Mouse (Mus musculus) spleen, adult 2 months (tissue): ENCODE measurements around the gene Kcnj11. TPM values are rescaled to one million over a fixed set of nuclear protein-coding genes. Genes with fewer than 3 reads are reported as not detected.

Experiments used
- DNase-seq, 2 experiments: peaks; one replicate each; pipeline versions ENCODE4 v3.0.0 to v3.0.0-alpha.2; 2012 to 2021; ENCODE audit warnings: low spot score in 2 of 2, low read depth in 1 of 2
- H3K27ac ChIP-seq: fragments of 200-500 bp; 2 replicates; pipeline ENCODE4 v1.5.1; 2012; ENCODE audit warnings: low read length, inconsistent platforms; ENCODE audit not compliant: insufficient read depth
- H3K27me3 ChIP-seq: fragments of 200-500 bp; 2 replicates; pipeline ENCODE4 v1.6.1; 2012; ENCODE audit warnings: mild to moderate bottlenecking, moderate library complexity, low read length, inconsistent platforms; ENCODE audit not compliant: control insufficient read depth, insufficient read depth
- H3K36me3 ChIP-seq: fragments of 200-500 bp; 2 replicates; pipeline ENCODE4 v1.6.1; 2012; ENCODE audit warnings: mild to moderate bottlenecking, low read length, inconsistent platforms; ENCODE audit not compliant: control insufficient read depth, insufficient read depth
- H3K4me1 ChIP-seq: fragments of 200-500 bp; 2 replicates; pipeline ENCODE4 v1.6.1; 2011; ENCODE audit warnings: inconsistent platforms; ENCODE audit not compliant: control insufficient read depth, insufficient read depth, insufficient read length
- H3K4me3 ChIP-seq: fragments of 200-500 bp; 2 replicates; pipeline ENCODE4 v1.5.1; 2011; ENCODE audit warnings: mild to moderate bottlenecking, inconsistent platforms; ENCODE audit not compliant: insufficient read depth, insufficient read length; ENCODE audit errors: extremely low read depth
- CTCF ChIP-seq: fragments of 200-500 bp; IDR thresholded peaks from 2 replicates; pipeline ENCODE4 v1.5.1; 2011; ENCODE audit warnings: mild to moderate bottlenecking, inconsistent platforms; ENCODE audit not compliant: insufficient read depth, insufficient read length, insufficient replicate concordance; ENCODE audit errors: extremely low read depth
- POLR2A ChIP-seq: fragments of 200-500 bp; IDR thresholded peaks from 2 replicates; pipeline ENCODE4 v1.6.1; 2011; ENCODE audit warnings: low read depth, low read length, inconsistent platforms
- WGBS: fragments of 180-500 bp; shearing (Covaris S2); methylation state at CpG from one replicate; pipeline ENCODE4 v1.1.7; 2018; 5-methylcytosine and 5-hydroxymethylcytosine counted together
- polyA plus RNA-seq: library from polyadenylated mRNA; depleted of rRNA; stranded (reverse); fragments of >200 nt; gene quantifications from 2 replicates; pipeline ENCODE4 v1.2.3, GENCODE M21; 2012

Gene Kcnj11
- polyA plus RNA-seq, 1 experiment: not detected

- no peaks in the 10 kb centered on the region for H3K36me3 ChIP-seq
- H3K27me3 ChIP-seq: peaks cover 7% of the 10 kb centered on the region
- no peak overlapping the region for H3K27ac ChIP-seq
- DNase-seq: no peak
- TF ChIP-seq POLR2A (no peak), CTCF (no peak)
- peaks cover 4% of the 10 kb centered on the region; the same call in 1 of the 2 replicates for H3K4me1 ChIP-seq
- WGBS: 70% methylated on average over 4 of the region's 4 CpGs
- H3K4me3 ChIP-seq: no peak overlapping the region
Measured at GRCm38 (mm10) chr7:46097319-46097783, 3.2 kb downstream of the Kcnj11 start.

- WGBS: 3% methylated on average over 4 of the region's 4 CpGs
- peak; percentile 12 to 44 for DNase-seq
Measured at GRCm38 (mm10) chr7:46096136-46096535, 4.4 kb downstream of the Kcnj11 start.

GRCm38 (mm10) chr7:46092803-46093202, 7.8 kb downstream of the Kcnj11 start:
- TF ChIP-seq CTCF: no peak
- Histone ChIP-seq H3K4me1 (no peaks in the 10 kb centered on the region), H3K27ac (no peak overlapping the region), H3K4me3 (no peak overlapping the region), H3K27me3 (0 out of 2 replicates have a peak, but pooled peaks cover 1% of the 10 kb centered on the region), H3K36me3 (no peaks in the 10 kb centered on the region)
- no peak for DNase-seq
- 74% methylated on average over 8 of the region's 8 CpGs for WGBS

More at GRCm38 (mm10) chr7:46096136-46096535, 4.4 kb downstream of the Kcnj11 start:
- peaks cover 4% of the 10 kb centered on the region; the same call in 1 of the 2 replicates for H3K4me1 ChIP-seq
- peaks cover 7% of the 10 kb centered on the region for H3K27me3 ChIP-seq
- H3K36me3 ChIP-seq: no peaks in the 10 kb centered on the region
- TF ChIP-seq POLR2A: no peak
- TF ChIP-seq CTCF: peak; percentile 77; the same call in 1 of the 2 replicates
- no peak overlapping the region for H3K27ac ChIP-seq
- no peak overlapping the region for H3K4me3 ChIP-seq

GRCm38 (mm10) chr7:46088241-46088640, 12.3 kb downstream of the Kcnj11 start:
- Histone ChIP-seq H3K27me3 (0 out of 2 replicates have a peak, but pooled peaks cover 1% of the 10 kb centered on the region), H3K36me3 (peaks cover 7% of the 10 kb centered on the region; the same call in 1 of the 2 replicates), H3K4me1 (no peaks in the 10 kb centered on the region), H3K4me3 (no peak overlapping the region), H3K27ac (no peak overlapping the region)
- no peak for DNase-seq
- WGBS: 10% methylated on average over 6 of the region's 6 CpGs
- TF ChIP-seq CTCF: no peak
- no peak for TF ChIP-seq POLR2A

- H3K36me3 ChIP-seq: peaks cover 20% of the 10 kb centered on the region
- H3K27me3 ChIP-seq: no peaks in the 10 kb centered on the region
- no peaks in the 10 kb centered on the region for H3K4me1 ChIP-seq
- TF ChIP-seq CTCF (no peak), POLR2A (no peak)
- H3K27ac ChIP-seq: no peak overlapping the region
- WGBS: 78% methylated on average over 6 of the region's 6 CpGs
- no peak for DNase-seq
- no peak overlapping the region for H3K4me3 ChIP-seq
Measured at GRCm38 (mm10) chr7:46086378-46086777, 14.2 kb downstream of the Kcnj11 start.

DNA sequence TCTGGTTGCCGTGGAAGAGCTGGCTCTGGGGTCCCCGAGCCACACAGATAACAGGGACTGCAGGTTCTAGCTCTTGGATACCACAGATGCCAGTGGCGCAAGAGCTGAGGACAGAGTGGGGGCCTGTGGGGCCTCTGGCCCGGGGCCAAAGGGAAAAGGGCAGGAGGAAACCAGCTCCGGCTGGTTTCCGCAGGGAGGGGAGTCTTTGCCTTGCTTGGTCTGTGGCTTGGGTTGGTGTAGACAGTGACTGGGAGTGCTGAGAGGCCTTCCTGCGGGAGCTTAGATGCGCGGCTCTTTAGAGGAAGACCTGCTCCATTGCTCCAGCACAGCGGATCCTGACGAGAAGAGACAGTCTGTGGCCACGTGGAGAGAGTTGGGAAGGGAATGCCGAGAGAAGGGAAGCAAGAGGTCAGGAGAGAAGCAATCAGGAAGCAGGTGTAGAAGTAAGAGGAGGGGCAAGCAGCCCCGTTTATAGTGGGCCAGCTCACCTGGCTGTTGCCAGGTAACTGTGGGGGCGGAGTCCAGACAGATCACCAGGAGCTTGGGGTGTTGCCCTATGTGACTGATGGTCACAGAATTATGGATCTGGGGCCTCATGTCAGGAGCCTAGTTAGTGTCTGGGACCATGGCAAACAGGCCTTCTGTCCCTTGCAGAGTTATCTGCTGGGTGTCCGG, 15.6 kb downstream of the Kcnj11 start:
- no peak for TF ChIP-seq POLR2A
- TF ChIP-seq CTCF: no peak
- H3K36me3 ChIP-seq: peaks cover 28% of the 10 kb centered on the region
- WGBS: 72% methylated on average over 16 of the region's 16 CpGs
- no peak for DNase-seq
- H3K27ac ChIP-seq: no peak overlapping the region
- H3K4me1 ChIP-seq: no peaks in the 10 kb centered on the region
- no peak overlapping the region for H3K4me3 ChIP-seq
- H3K27me3 ChIP-seq: no peaks in the 10 kb centered on the region

- no peak overlapping the region for H3K4me3 ChIP-seq
- H3K27ac ChIP-seq: no peak overlapping the region
- peaks cover 29% of the 10 kb centered on the region for H3K36me3 ChIP-seq
- no peaks in the 10 kb centered on the region for H3K27me3 ChIP-seq
- TF ChIP-seq CTCF (no peak), POLR2A (no peak)
- DNase-seq: no peak
- no peaks in the 10 kb centered on the region for H3K4me1 ChIP-seq
- WGBS: 87% methylated on average over 10 of the region's 10 CpGs
Measured at GRCm38 (mm10) chr7:46084024-46084423, 16.5 kb downstream of the Kcnj11 start.
